Mouse (Mus musculus): ENCODE results near the gene Pfn1.

DNA sequence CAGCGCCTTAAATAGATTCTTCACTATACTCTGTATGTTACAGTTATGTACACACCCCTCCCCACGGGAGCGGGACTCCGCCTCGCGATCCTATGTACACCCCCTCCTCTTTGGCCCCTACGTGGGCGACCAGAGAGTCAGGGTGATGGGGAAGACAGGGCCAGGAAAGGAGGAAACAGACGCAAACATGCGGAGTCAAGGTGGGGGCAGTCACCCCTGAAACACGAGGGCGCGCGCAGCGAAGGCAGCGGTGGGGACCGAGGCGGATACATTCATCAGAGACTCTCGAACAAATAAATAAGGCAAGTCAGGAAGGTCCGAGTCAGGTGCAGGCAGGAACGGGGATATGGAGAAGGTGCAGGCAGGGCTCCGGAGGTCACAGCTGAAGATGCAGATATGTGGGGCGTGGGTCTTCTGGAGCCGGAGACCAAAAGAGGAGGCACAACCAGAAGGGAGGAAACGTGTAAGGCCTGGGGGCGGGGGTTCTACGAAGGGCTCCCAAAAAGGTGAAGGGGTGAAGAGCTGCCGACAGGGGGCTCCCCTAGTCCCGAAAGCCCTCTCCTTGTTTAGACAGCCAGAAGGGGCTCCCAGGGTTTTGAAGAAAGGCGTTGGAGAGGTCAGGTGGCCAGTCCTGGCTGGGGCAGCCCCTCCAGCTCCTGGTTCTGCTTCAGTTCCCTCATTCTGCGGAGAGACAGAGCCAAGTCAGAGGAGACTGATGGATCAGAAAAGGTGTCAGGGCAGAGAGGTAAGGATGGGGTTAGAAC, 15.3 kb upstream of the Pfn1 start:
- TF ChIP-seq CTCF (IDR thresholded peaks at IDR 0.05; ENCODE audit: low read depth, low read length) (peak; percentile 56), POLR2A (IDR thresholded peaks at IDR 0.05; ENCODE audit: extremely low read depth, insufficient read depth, low read length) (no peak)

Measured in liver, adult 2 months (tissue).